Mouse (Mus musculus) CH12.LX (cell line): Measurements from ENCODE around the gene Hspa1a. TPM values are rescaled to one million over a fixed set of nuclear protein-coding genes. Genes with fewer than 3 reads are reported as not detected.
"Not testable (repeated sequence)": the region's sequence is repeated elsewhere in the genome, so short reads cannot be mapped to it uniquely, and the experiment has no call there.

Experiments
- DNase-seq: peaks from one replicate; pipeline ENCODE4 v3.0.0-alpha.2; 2013; ENCODE audit errors: extremely low read depth
- H3K27ac ChIP-seq: 2 replicates; pipeline ENCODE4 v1.5.1; 2012; ENCODE audit warnings: low read depth, mild to moderate bottlenecking, control low read depth, moderate library complexity; ENCODE audit not compliant: insufficient read depth
- H3K27me3 ChIP-seq: replicated peaks from 2 replicates; pipeline ENCODE3; 2012; ENCODE audit warnings: inconsistent platforms
- H3K36me3 ChIP-seq, 2 experiments: replicated peaks in 1 of 2; 2 replicates each; pipeline versions ENCODE3 to v1.6.1; 2012; ENCODE audit warnings: inconsistent platforms in 1 of 2, low read length in 1 of 2, mild to moderate bottlenecking in 1 of 2, mixed read lengths in 1 of 2, moderate library complexity in 1 of 2; ENCODE audit not compliant: control insufficient read depth in 1 of 2, insufficient read depth in 1 of 2
- H3K4me1 ChIP-seq, 2 experiments: 2 replicates each; pipeline ENCODE4 v1.6.1; 2012; ENCODE audit warnings: inconsistent platforms in 1 of 2, moderate library complexity in 1 of 2; ENCODE audit not compliant: insufficient read depth in 2 of 2, control insufficient read depth in 1 of 2
- H3K4me2 ChIP-seq: 2 replicates; pipeline ENCODE4 v1.6.1; 2012; ENCODE audit warnings: low read depth, mild to moderate bottlenecking, control low read depth; ENCODE audit not compliant: poor library complexity, insufficient read depth, severe bottlenecking
- H3K4me3 ChIP-seq, 3 experiments: fragments of 150-350 bp in 1 of 3; sonication (generic) in 1 of 3; replicated peaks in 1 of 3; 2 replicates each; pipeline versions ENCODE3 to v1.5.1; 2011 to 2012; ENCODE audit warnings: low read depth in 2 of 3, low read length in 2 of 3, mild to moderate bottlenecking in 2 of 3, moderate library complexity in 2 of 3, control low read depth in 1 of 3, improper control_type of control experiment in 1 of 3, inconsistent platforms in 1 of 3, mixed read lengths in 1 of 3; ENCODE audit not compliant: poor library complexity in 1 of 3
- H3K79me2 ChIP-seq: replicated peaks from 2 replicates; pipeline ENCODE4 v1.6.1; 2012; ENCODE audit warnings: mild to moderate bottlenecking, moderate library complexity; ENCODE audit not compliant: control insufficient read depth, poor library complexity, insufficient read depth, severe bottlenecking; ENCODE audit errors: extremely low read depth
- H3K9ac ChIP-seq: 2 replicates; pipeline ENCODE4 v1.6.1; 2012; ENCODE audit warnings: low read depth, mild to moderate bottlenecking, control low read depth, moderate library complexity; ENCODE audit not compliant: insufficient read depth
- H3K9me3 ChIP-seq: replicated peaks from 2 replicates; pipeline ENCODE3; 2012; ENCODE audit warnings: low read length, inconsistent platforms, mixed read lengths
- BHLHE40 ChIP-seq: IDR thresholded peaks from 2 replicates; pipeline ENCODE4 v1.6.1; 2011; ENCODE audit warnings: mild to moderate bottlenecking, low read depth, low read length, improper control_type of control experiment
- CHD1 ChIP-seq: IDR thresholded peaks from 2 replicates; pipeline ENCODE4 v1.6.1; 2012; ENCODE audit warnings: low read depth, low read length, improper control_type of control experiment, inconsistent platforms
- CTCF ChIP-seq, 2 experiments: IDR thresholded peaks in 1 of 2; conservative IDR thresholded peaks in 1 of 2; 2 replicates each; pipeline ENCODE4 v1.5.1; 2011 to 2012; ENCODE audit warnings: low read depth in 2 of 2, low read length in 2 of 2, improper control_type of control experiment in 1 of 2, inconsistent platforms in 1 of 2, mild to moderate bottlenecking in 1 of 2, moderate library complexity in 1 of 2
- E2F4 ChIP-seq: IDR thresholded peaks from 2 replicates; pipeline ENCODE4 v1.6.1; 2011; ENCODE audit warnings: low read depth, low read length, improper control_type of control experiment; ENCODE audit not compliant: insufficient replicate concordance
- ELF1 ChIP-seq: IDR thresholded peaks from 2 replicates; pipeline ENCODE4 v1.6.1; 2014; ENCODE audit warnings: low read depth, mild to moderate bottlenecking, inconsistent platforms, low read length, improper control_type of control experiment
- EP300 ChIP-seq: IDR thresholded peaks from 2 replicates; pipeline ENCODE4 v1.6.1; 2011; ENCODE audit warnings: low read length, improper control_type of control experiment
- ETS1 ChIP-seq: conservative IDR thresholded peaks from 2 replicates; pipeline ENCODE4 v1.6.1; 2012; ENCODE audit warnings: low read depth, mild to moderate bottlenecking, inconsistent platforms, low read length, improper control_type of control experiment, moderate library complexity
- HCFC1 ChIP-seq: IDR thresholded peaks from 2 replicates; pipeline ENCODE4 v1.6.1; 2012; ENCODE audit warnings: low read depth, mild to moderate bottlenecking, inconsistent platforms, low read length, improper control_type of control experiment
- IRF4 ChIP-seq: IDR thresholded peaks from 2 replicates; pipeline ENCODE4 v1.6.1; 2014; ENCODE audit warnings: low read depth, mild to moderate bottlenecking, inconsistent platforms, low read length, improper control_type of control experiment
- JUND ChIP-seq: conservative IDR thresholded peaks from 2 replicates; pipeline ENCODE4 v1.6.1; 2011; ENCODE audit warnings: low read depth, low read length, improper control_type of control experiment
- MAZ ChIP-seq: IDR thresholded peaks from 2 replicates; pipeline ENCODE4 v1.6.1; 2012; ENCODE audit warnings: low read depth, mild to moderate bottlenecking, inconsistent platforms, low read length, improper control_type of control experiment, moderate library complexity
- PAX5 ChIP-seq: IDR thresholded peaks from 2 replicates; pipeline ENCODE4 v1.6.1; 2012; ENCODE audit warnings: low read length, inconsistent platforms, mixed read lengths
- RAD21 ChIP-seq: IDR thresholded peaks from 2 replicates; pipeline ENCODE4 v1.6.1; 2011; ENCODE audit warnings: low read depth, mild to moderate bottlenecking, low read length, improper control_type of control experiment, moderate library complexity
- SMC3 ChIP-seq: IDR thresholded peaks from 2 replicates; pipeline ENCODE4 v1.6.1; 2011; ENCODE audit warnings: low read depth, low read length, improper control_type of control experiment
- TCF12 ChIP-seq: IDR thresholded peaks from 2 replicates; pipeline ENCODE4 v1.6.1; 2014; ENCODE audit warnings: low read depth, mild to moderate bottlenecking, inconsistent platforms, low read length, improper control_type of control experiment
- ZNF384 ChIP-seq: IDR thresholded peaks from 2 replicates; pipeline ENCODE4 v1.6.1; 2012; ENCODE audit warnings: low read depth, low read length, improper control_type of control experiment, inconsistent platforms
- dilution Hi-C: fragments of 300-500 bp; cut with MboI; formaldehyde crosslinking; loops from 2 replicates; pipeline ENCODE4 v1.14.3; 2020; ENCODE audit warnings: low sequenced_read_pairs; ENCODE audit not compliant: extremely low pct_unique_long_range_greater_than_20kb, extremely low pct_ligation_motif_present
- in situ Hi-C: fragments of 300-500 bp; cut with MboI; formaldehyde crosslinking; loops from 3 replicates; pipeline ENCODE4 v1.14.3; 2019; ENCODE audit warnings: low sequenced_read_pairs, low pct_ligation_motif_present, low pct_unique_long_range_greater_than_20kb, mixed read lengths
- polyA plus RNA-seq: library from polyadenylated mRNA; unstranded; fragments of >175 nt; gene quantifications from 2 replicates; pipeline ENCODE4 v1.2.1, GENCODE M21; 2012; ENCODE audit warnings: low read depth; ENCODE audit not compliant: insufficient read length
- total RNA-seq, 2 experiments: library from RNA; depleted of rRNA; stranded (reverse); fragments of 300-350 nt in 1 of 2; fragments of >200 nt in 1 of 2; gene quantifications; 2 replicates each; pipeline ENCODE4 v1.2.3; 2012 to 2014

Hspa1a gene
- total and polyA plus RNA-seq, 3 experiments, result not detected

DNA sequence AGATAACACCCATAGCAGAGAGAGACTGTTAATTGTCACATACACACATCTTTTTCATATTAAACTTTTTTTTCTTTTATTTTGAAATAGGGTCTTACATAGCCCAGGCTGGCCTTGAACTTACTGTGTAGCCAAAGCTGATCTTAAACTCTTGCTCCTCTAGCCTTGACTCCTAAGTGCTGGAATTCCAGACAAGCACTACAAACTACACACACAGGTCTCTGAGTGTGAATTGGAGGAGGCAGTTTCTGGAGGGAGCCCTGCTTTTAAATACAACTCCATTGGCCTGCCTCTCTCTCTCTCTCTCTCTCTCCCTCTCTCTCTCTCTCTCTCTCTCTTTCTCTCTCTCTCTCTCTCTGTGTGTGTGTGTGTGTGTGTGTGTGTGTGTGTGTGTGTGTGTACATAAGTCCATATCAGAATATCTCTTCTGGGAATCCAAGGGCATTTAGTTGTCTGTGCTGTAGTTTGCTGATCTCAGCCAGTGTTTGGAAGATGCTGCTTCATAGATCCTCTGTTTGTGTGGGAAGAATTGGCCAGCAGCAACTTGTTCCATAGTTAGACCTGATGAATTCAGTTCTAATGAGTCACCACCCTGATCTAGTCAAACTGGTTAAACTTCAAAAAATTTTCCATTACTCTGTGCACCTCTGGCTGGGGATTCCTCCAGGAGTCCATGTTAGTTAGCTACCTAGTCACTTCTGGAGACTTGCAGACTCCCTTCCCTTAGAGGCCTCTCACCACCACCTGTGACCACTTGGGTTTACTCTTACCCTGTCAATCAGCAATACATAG is 11.1 kb downstream of the Hspa1a start:
- dilution Hi-C loops, result no loop called here
- Histone ChIP-seq H3K27me3 (no peaks in the 10 kb centered on the region), H3K9me3 (peaks cover 2% of the 10 kb centered on the region), H3K79me2 (no peaks in the 10 kb centered on the region), H3K9ac (no peak overlapping the region), H3K36me3 (no peaks in the 10 kb centered on the region), H3K27ac (no peak overlapping the region), H3K4me1 (peaks cover 3 to 40% of the 10 kb centered on the region in 2 experiments), H3K4me2 (no peak overlapping the region; the same call in 1 of the 2 replicates), H3K4me3 (no peak overlapping the region)
- DNase-seq, result peak; percentile 45
- peak; percentile 55 for TF ChIP-seq ETS1
- TF ChIP-seq RAD21, result no peak
- TF ChIP-seq E2F4, result no peak
- in situ Hi-C loops, result no loop called here

- H3K4me3 ChIP-seq, result peak overlapping the region in 2 of 3 experiments; percentile 37 to 43
- H3K36me3 ChIP-seq, result no peaks in the 10 kb centered on the region
- H3K9ac ChIP-seq, result no peak overlapping the region
- TF ChIP-seq CTCF (conservative IDR thresholded peaks at IDR 0.05 in 1 of 2, IDR thresholded peaks at IDR 0.05 in 1 of 2; ENCODE audit: low read depth in 2 of 2, low read length in 2 of 2) (no peak), RAD21 (no peak), BHLHE40 (no peak), TCF12 (no peak), JUND (no peak), CHD1 (no peak), MAZ (no peak), SMC3 (no peak), IRF4 (0 out of 2 replicates have a peak, but pooled peaks have one; percentile 27), PAX5 (no peak), ETS1 (no peak), ELF1 (no peak), EP300 (peak; percentile 24; the same call in 1 of the 2 replicates), ZNF384 (no peak), HCFC1 (no peak)
- H3K27ac ChIP-seq, result no peak overlapping the region
- no peaks in the 10 kb centered on the region for H3K27me3 ChIP-seq
- H3K79me2 ChIP-seq, result no peaks in the 10 kb centered on the region
- in situ Hi-C loops (no loop called here), dilution Hi-C loops (no loop called here)
- H3K4me2 ChIP-seq, result no peak overlapping the region
- H3K4me1 ChIP-seq, result peaks cover 0 to 37% of the 10 kb centered on the region in 2 experiments; a peak in 2 of 4 replicates
- peaks cover 2% of the 10 kb centered on the region for H3K9me3 ChIP-seq
- peak; percentile 32 for DNase-seq
Measured at GRCm38 (mm10) chr17:34959881-34960515, 12.0 kb downstream of the Hspa1a start.

DNA sequence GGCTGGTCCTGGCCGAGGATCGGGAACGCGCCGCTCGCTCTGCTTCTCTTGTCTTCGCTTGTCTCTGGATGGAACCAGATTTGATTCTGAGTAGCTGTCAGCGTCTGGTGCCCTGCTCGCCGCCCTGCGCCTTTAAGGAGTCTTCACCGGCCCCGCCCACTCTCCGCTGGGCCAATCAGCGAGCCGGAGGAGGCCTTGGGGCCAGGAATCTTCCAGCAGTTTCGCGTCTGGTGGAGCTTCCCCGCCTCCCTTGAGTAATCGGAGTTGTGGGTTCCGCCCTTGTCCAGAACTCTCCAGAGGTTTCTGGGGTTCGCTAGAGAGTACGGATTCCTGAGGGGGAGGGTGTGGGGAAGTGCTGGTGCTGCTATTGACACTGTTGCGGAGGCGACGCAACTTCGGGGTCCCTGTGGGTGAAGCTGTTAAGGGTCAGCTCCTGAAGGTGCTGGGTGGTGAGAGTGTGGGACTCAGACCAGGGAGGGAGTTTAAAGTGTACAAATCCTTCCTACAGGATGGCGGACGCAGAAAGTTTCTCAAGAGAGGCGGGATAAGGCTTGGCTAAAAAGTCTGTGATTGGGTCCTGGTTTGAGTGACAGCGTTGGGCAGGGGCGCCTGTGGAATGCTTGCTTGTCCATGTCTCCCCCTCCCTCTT is 12.7 kb downstream of the Hspa1a start, which contains the start of gene Hspa1b:
Hspa1b (minus strand) TSS at position 109 of the 649 bp plus-strand sequence.
- H3K27me3 ChIP-seq, H3K4me2 ChIP-seq, in situ Hi-C loops, H3K36me3 ChIP-seq, H3K9me3 ChIP-seq, H3K27ac ChIP-seq, dilution Hi-C loops, H3K9ac ChIP-seq, H3K79me2 ChIP-seq: not testable (repeated sequence)
- peaks cover 0 to 37% of the 10 kb centered on the region in 2 experiments; a peak in 2 of 4 replicates for H3K4me1 ChIP-seq
- peak within 1 kb of the TSS in 2 of 3 experiments; percentile 37 to 43 for H3K4me3 ChIP-seq
- DNase-seq, result peak; percentile 28

GRCm38 (mm10) chr17:34958734-34959129 is 13.2 kb downstream of the Hspa1a start:
- H3K27ac ChIP-seq, H3K79me2 ChIP-seq, in situ Hi-C loops, dilution Hi-C loops, H3K27me3 ChIP-seq, H3K4me3 ChIP-seq, H3K9ac ChIP-seq, DNase-seq, H3K9me3 ChIP-seq, H3K36me3 ChIP-seq, H3K4me2 ChIP-seq: not testable (repeated sequence)
- peaks cover 0 to 37% of the 10 kb centered on the region in 2 experiments; a peak in 2 of 4 replicates for H3K4me1 ChIP-seq
